Mouse (Mus musculus): ENCODE data around the gene St6gal1. TPM values are rescaled to one million over a fixed set of nuclear protein-coding genes. Genes with fewer than 3 reads are reported as not detected.

St6gal1 gene
- polyA plus RNA-seq, 1 experiment from 2014 or later: 29.1 TPM

DNA sequence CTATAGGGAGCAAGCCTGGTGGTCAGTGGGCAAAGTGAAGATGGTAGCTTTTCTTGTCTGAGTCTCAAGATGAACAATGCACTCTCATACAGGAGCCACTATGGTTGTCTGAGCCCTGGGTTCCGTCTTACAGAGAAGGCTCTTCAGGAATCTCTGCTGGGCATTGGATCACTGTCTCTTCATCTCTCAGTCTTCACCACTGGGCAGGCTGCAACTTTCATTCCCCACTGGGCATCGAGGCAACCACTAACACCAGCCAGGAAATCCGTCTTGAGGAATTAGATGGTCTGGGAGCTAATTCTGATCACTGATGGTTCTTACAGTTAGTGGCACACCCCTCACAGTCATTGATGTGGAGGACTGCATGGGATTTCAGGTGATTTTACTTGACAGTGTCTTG lies 73.9 kb downstream of the St6gal1 start:
- Histone ChIP-seq H3K4me1 (ENCODE audit: control insufficient read depth, insufficient read depth, low read length) (no peaks in the 10 kb centered on the region), H3K4me2 (ENCODE audit: low read depth, severe bottlenecking) (no peak overlapping the region), H3K36me3 (ENCODE audit: control insufficient read depth, insufficient read depth, low read length) (no peaks in the 10 kb centered on the region), H3K27me3 (ENCODE audit: control insufficient read depth, insufficient read depth, low read length) (no peaks in the 10 kb centered on the region), H3K9ac (ENCODE audit: low read length) (no peak overlapping the region), H3K27ac (replicated peaks; ENCODE audit: low read depth, low read length) (no peak overlapping the region), H3K4me3 (ENCODE audit: low read depth, low read length) (no peak overlapping the region), H3K9me3 (ENCODE audit: control insufficient read depth, low read length) (no peaks in the 10 kb centered on the region)
- ATAC-seq (ENCODE audit: insufficient number of reproducible peaks, low FRiP score, low TSS enrichment, low read depth): no peak
- WGBS: 95% methylated on average over 3 of the region's 3 CpGs
- DNase-seq (ENCODE audit: low spot score): no peak

DNA sequence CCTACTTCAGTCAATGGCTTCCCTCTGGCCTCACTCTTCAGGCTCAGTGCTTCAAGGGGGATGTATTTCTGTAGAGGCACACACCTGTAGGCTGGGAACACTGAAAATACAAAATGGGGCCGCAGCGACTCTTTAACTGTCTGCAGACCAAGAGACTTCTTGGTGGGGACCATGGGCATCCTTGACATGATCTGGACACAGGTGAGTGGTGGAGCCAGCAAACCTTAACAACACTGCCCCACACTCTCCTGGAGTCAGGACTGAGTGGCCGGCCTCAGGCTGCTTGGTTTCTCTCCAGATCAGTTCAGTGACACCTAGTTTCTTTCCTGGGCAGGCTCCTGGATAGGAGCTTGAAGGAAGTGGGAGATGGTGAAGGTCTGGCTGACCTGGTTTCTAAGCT lies 74.4 kb downstream of the St6gal1 start:
- Histone ChIP-seq H3K4me1 (ENCODE audit: control insufficient read depth, insufficient read depth, low read length) (no peaks in the 10 kb centered on the region), H3K9ac (ENCODE audit: low read length) (no peak overlapping the region), H3K27me3 (ENCODE audit: control insufficient read depth, insufficient read depth, low read length) (no peaks in the 10 kb centered on the region), H3K27ac (replicated peaks; ENCODE audit: low read depth, low read length) (no peak overlapping the region), H3K4me2 (ENCODE audit: low read depth, severe bottlenecking) (no peak overlapping the region), H3K36me3 (ENCODE audit: control insufficient read depth, insufficient read depth, low read length) (no peaks in the 10 kb centered on the region), H3K9me3 (ENCODE audit: control insufficient read depth, low read length) (no peaks in the 10 kb centered on the region), H3K4me3 (ENCODE audit: low read depth, low read length) (no peak overlapping the region)
- no peak for ATAC-seq (ENCODE audit: insufficient number of reproducible peaks, low FRiP score, low TSS enrichment, low read depth)
- DNase-seq (ENCODE audit: low spot score): no peak
- WGBS: 92% methylated on average over 3 of the region's 3 CpGs

DNA sequence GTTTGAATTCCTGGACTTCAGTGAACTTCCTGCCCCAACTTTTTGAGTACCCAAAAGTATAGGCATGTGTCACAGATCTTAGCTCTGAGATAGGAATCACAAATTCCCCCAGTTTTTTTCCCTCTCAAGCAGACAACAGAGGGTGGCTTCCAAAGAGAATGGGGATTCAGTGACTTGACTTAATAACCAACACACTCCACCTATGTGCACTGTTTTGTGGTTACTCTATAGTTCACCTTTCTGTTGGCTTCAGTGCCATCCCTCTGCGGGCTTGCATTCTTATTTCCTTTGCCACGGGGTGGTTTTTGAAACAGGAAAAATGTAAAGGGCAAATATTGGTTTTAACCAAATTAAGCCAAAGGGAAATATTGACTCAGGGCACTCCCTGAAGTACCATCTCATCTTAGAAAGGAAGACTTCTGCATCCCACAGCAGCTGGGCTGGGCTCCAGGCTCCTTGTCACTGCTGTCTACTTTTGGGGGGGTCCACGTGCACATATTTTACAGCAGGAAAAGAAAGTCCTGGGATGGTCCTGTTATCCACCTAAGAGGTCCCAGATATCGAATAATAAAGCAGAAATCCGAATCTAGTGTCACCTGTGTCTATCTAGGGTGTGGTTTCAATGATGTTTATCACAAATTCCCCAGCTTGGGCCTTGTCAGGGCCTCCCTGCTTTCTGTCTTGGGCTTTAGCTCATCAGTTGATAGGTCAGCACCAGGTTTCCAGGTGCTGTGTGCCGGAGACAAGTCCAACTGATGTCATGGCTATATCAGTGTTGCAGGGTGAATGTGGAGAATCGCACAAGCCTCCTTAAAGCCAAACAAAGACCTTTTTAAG lies 75.6 kb downstream of the St6gal1 start:
- H3K27me3 ChIP-seq (ENCODE audit: control insufficient read depth, insufficient read depth, low read length): no peaks in the 10 kb centered on the region
- DNase-seq (ENCODE audit: low spot score): no peak
- H3K4me2 ChIP-seq (ENCODE audit: low read depth, severe bottlenecking): no peak overlapping the region
- 90% methylated on average over 7 of the region's 7 CpGs for WGBS
- H3K27ac ChIP-seq (replicated peaks; ENCODE audit: low read depth, low read length): no peak overlapping the region
- no peak for ATAC-seq (ENCODE audit: insufficient number of reproducible peaks, low FRiP score, low TSS enrichment, low read depth)
- no peaks in the 10 kb centered on the region for H3K9me3 ChIP-seq (ENCODE audit: control insufficient read depth, low read length)
- H3K9ac ChIP-seq (ENCODE audit: low read length): no peak overlapping the region
- H3K36me3 ChIP-seq (ENCODE audit: control insufficient read depth, insufficient read depth, low read length): no peaks in the 10 kb centered on the region
- no peaks in the 10 kb centered on the region for H3K4me1 ChIP-seq (ENCODE audit: control insufficient read depth, insufficient read depth, low read length)
- H3K4me3 ChIP-seq (ENCODE audit: low read depth, low read length): no peak overlapping the region

DNA sequence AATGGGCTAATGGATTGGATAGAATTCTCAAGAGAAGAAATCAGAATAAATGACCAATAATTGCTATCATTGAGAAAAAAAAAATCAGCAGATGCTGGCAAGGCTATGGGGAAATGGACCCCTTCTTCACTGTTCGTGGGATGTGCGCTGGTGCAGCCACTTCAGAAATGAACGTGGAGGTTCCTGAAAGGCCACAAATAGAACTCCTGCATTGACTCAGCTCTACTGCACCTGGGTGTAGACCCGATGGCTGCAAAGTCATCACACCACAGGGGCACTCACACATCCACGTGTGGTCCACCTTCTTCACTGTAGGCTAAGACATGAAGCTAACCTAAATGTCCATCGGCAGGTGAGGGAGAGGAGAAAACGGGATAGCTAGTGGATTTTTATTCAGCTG lies 77.2 kb downstream of the St6gal1 start:
- H3K4me1 ChIP-seq (ENCODE audit: control insufficient read depth, insufficient read depth, low read length): no peaks in the 10 kb centered on the region
- no peaks in the 10 kb centered on the region for H3K36me3 ChIP-seq (ENCODE audit: control insufficient read depth, insufficient read depth, low read length)
- ATAC-seq (ENCODE audit: insufficient number of reproducible peaks, low FRiP score, low TSS enrichment, low read depth) (no peak), DNase-seq (ENCODE audit: low spot score) (no peak)
- no peak overlapping the region for H3K4me3 ChIP-seq (ENCODE audit: low read depth, low read length)
- H3K9ac ChIP-seq (ENCODE audit: low read length): no peak overlapping the region
- no peak overlapping the region for H3K4me2 ChIP-seq (ENCODE audit: low read depth, severe bottlenecking)
- no peaks in the 10 kb centered on the region for H3K27me3 ChIP-seq (ENCODE audit: control insufficient read depth, insufficient read depth, low read length)
- 89% methylated on average over 7 of the region's 7 CpGs for WGBS
- H3K27ac ChIP-seq (replicated peaks; ENCODE audit: low read depth, low read length): no peak overlapping the region
- no peaks in the 10 kb centered on the region for H3K9me3 ChIP-seq (ENCODE audit: control insufficient read depth, low read length)

DNA sequence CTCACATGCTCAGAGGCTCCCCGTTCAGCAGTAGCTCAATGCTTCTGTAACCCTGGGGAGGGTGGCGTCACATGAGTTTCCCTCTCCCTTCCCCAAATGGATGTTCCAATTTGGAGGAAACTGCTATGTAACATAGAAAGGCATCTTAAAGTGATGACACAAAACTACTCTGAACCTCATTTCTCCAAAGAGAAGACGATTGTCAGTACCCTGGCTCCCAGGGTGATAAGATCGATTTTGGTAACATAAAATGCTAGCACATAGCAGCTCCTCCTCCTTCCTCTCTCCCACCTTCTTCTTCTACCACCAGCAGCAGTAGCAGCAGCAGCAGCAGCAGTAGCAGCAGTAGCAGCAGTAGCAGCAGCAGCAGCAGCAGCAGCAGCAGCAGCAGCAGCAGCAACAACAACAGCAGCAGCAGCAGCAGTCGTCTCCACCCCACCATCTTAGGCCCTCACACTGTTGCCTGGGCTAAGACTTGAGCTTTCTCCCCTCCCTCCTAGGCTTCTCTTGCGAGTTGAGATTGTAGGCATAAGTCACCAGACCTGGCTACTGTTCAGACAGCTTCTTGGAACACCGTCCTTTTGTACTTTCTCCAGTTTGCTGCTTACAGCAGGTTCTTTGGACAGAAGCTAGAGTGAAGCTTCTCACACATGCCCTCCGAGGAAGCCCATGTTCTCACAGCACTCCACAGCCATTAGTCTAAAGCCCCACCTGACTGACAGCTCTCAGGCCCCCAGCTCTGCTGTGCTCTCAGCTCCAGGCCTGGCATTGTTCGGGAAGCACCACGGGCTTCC lies 81.5 kb downstream of the St6gal1 start:
- Histone ChIP-seq H3K9ac (ENCODE audit: low read length) (no peak overlapping the region), H3K27ac (replicated peaks; ENCODE audit: low read depth, low read length) (no peak overlapping the region), H3K4me3 (ENCODE audit: low read depth, low read length) (no peak overlapping the region), H3K4me1 (ENCODE audit: control insufficient read depth, insufficient read depth, low read length) (no peaks in the 10 kb centered on the region), H3K4me2 (ENCODE audit: low read depth, severe bottlenecking) (no peak overlapping the region), H3K27me3 (ENCODE audit: control insufficient read depth, insufficient read depth, low read length) (no peaks in the 10 kb centered on the region), H3K36me3 (ENCODE audit: control insufficient read depth, insufficient read depth, low read length) (no peaks in the 10 kb centered on the region), H3K9me3 (ENCODE audit: control insufficient read depth, low read length) (no peaks in the 10 kb centered on the region)
- WGBS: 77% methylated on average over 10 of the region's 10 CpGs
- DNase-seq (ENCODE audit: low spot score) (no peak), ATAC-seq (ENCODE audit: insufficient number of reproducible peaks, low FRiP score, low TSS enrichment, low read depth) (no peak)

DNA sequence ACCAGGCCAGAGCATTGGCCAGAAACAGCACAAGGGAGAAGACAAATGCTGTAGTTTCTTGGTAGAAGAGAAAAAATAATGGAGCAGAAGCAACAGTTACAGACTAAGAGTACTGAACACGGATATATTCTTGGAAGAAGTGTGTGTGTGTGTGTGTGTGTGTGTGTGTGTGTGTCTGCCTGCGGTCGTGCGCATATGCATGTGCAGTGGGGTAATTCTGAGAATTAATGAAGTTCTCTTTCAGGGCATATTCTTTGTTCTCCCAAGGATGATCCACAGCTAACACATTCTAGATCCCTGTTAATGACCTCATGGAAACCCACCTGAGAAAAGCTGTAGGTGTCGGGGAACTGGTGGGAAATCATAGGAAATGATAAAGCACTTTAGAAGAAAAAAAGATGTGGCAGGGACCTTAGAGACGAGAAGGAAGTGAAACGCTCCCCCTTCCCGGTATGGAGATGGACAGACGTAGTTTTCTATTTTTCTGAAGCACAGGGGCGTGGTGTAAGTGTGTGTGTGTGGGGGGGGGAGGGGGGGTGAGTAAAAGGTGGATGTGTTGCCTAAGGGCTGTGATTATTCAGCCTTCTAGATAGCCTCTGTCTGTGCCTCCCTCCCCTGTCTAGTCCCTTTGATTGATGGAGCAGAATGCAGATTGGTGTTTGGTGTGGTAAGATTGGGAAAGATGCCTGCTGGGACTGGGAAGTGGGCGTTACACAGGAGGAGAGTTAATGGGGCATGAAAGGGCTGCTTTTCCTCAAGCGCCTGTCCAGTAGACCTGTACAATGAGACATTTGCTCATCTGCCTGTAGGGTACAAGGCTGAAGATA lies 82.8 kb downstream of the St6gal1 start:
- Histone ChIP-seq H3K27ac (replicated peaks; ENCODE audit: low read depth, low read length) (no peak overlapping the region), H3K4me2 (ENCODE audit: low read depth, severe bottlenecking) (no peak overlapping the region), H3K36me3 (ENCODE audit: control insufficient read depth, insufficient read depth, low read length) (no peaks in the 10 kb centered on the region), H3K9ac (ENCODE audit: low read length) (no peak overlapping the region), H3K9me3 (ENCODE audit: control insufficient read depth, low read length) (no peaks in the 10 kb centered on the region), H3K27me3 (ENCODE audit: control insufficient read depth, insufficient read depth, low read length) (no peaks in the 10 kb centered on the region), H3K4me3 (ENCODE audit: low read depth, low read length) (no peak overlapping the region), H3K4me1 (ENCODE audit: control insufficient read depth, insufficient read depth, low read length) (no peaks in the 10 kb centered on the region)
- 65% methylated on average over 12 of the region's 12 CpGs for WGBS
- DNase-seq (ENCODE audit: low spot score) (no peak), ATAC-seq (ENCODE audit: insufficient number of reproducible peaks, low FRiP score, low TSS enrichment, low read depth) (no peak)

DNA sequence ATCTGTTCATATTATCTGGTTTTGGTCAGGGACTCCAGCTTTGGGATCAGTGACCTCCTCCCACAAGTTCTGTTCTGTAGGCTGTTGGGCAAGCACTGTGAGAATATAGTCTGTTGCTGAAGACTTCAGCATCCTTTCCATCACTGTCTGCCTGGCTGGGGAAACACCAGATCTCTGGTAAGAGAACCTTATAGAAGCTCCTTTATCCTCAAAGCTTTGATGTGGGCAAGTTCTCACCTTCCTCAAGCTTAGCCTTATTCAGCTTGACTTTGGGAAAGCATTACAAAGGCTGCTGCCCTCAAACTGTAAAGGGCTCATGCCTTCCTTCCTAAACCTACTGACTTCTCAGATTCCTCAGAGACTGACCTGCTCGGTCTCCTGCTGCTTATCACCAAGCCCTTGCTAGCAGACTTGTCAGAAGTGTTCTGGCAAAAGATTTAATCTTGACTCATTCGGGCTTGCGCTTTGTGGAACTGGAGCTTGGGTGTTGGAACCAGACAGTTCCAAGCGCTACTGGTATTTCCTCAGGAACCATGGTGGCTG lies 83.5 kb downstream of the St6gal1 start:
- DNase-seq (ENCODE audit: low spot score): no peak
- H3K4me3 ChIP-seq (ENCODE audit: low read depth, low read length): no peak overlapping the region
- H3K27ac ChIP-seq (replicated peaks; ENCODE audit: low read depth, low read length): no peak overlapping the region
- H3K4me1 ChIP-seq (ENCODE audit: control insufficient read depth, insufficient read depth, low read length): no peaks in the 10 kb centered on the region
- H3K9me3 ChIP-seq (ENCODE audit: control insufficient read depth, low read length): no peaks in the 10 kb centered on the region
- WGBS: 40% methylated on average over 4 of the region's 4 CpGs
- no peak overlapping the region for H3K9ac ChIP-seq (ENCODE audit: low read length)
- H3K27me3 ChIP-seq (ENCODE audit: control insufficient read depth, insufficient read depth, low read length): no peaks in the 10 kb centered on the region
- H3K36me3 ChIP-seq (ENCODE audit: control insufficient read depth, insufficient read depth, low read length): no peaks in the 10 kb centered on the region
- no peak for ATAC-seq (ENCODE audit: insufficient number of reproducible peaks, low FRiP score, low TSS enrichment, low read depth)
- H3K4me2 ChIP-seq (ENCODE audit: low read depth, severe bottlenecking): no peak overlapping the region

DNA sequence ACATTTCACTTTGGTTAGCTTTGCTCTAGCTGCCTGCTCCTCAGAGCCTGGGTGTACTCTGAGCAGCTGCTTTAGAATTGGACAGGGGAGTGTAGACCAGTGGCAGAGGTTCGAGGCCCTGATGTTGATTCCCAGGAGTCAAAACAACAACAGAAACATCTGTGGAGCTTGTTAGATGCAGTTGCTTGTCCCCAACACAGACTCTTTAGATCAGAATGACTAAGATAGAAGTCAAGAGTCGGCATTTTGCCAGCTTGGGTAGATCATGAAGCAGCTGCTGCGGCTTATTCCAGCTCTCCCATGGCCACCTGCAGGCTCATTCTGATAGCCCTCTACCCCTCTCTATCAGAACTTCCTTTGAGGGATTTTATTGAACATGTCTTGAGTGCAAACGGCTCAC lies 84.5 kb downstream of the St6gal1 start:
- no peaks in the 10 kb centered on the region for H3K9me3 ChIP-seq (ENCODE audit: control insufficient read depth, low read length)
- 77% methylated on average over 4 of the region's 4 CpGs for WGBS
- no peaks in the 10 kb centered on the region for H3K27me3 ChIP-seq (ENCODE audit: control insufficient read depth, insufficient read depth, low read length)
- DNase-seq (ENCODE audit: low spot score) (no peak), ATAC-seq (ENCODE audit: insufficient number of reproducible peaks, low FRiP score, low TSS enrichment, low read depth) (no peak)
- no peak overlapping the region for H3K9ac ChIP-seq (ENCODE audit: low read length)
- no peak overlapping the region for H3K4me2 ChIP-seq (ENCODE audit: low read depth, severe bottlenecking)
- H3K4me3 ChIP-seq (ENCODE audit: low read depth, low read length): no peak overlapping the region
- no peaks in the 10 kb centered on the region for H3K4me1 ChIP-seq (ENCODE audit: control insufficient read depth, insufficient read depth, low read length)
- H3K36me3 ChIP-seq (ENCODE audit: control insufficient read depth, insufficient read depth, low read length): no peaks in the 10 kb centered on the region
- H3K27ac ChIP-seq (replicated peaks; ENCODE audit: low read depth, low read length): no peak overlapping the region

Measured in limb, embryonic 11.5 days (tissue).